Mouse (Mus musculus) gastrocnemius, postnatal 36 days (tissue): ENCODE data around the gene Cntn2. TPM values are rescaled to one million over a fixed set of nuclear protein-coding genes. Genes with fewer than 3 reads are reported as not detected.

Source experiments
- DNase-seq, 2 experiments: peaks; one replicate each; pipeline ENCODE4 v3.0.0; 2022
- intact Hi-C: fragments of 180-260 bp; cut with DNase I; formaldehyde crosslinking; loops from one replicate; pipeline ENCODE4 v1.15.1; 2025
- long read RNA-seq, 2 experiments: library from polyadenylated mRNA; stranded (forward); transcript quantifications; one replicate each; pipeline ENCODE4 v2.0.0; 2021
- total RNA-seq, 2 experiments: library from RNA; stranded (reverse); gene quantifications; 2 replicates each; pipeline ENCODE4 v1.2.3; 2021

The Cntn2 gene
- not detected for total RNA-seq
- long read RNA-seq, experiment 1, result 0 reads
- long read RNA-seq, experiment 2, result 0 reads

DNA sequence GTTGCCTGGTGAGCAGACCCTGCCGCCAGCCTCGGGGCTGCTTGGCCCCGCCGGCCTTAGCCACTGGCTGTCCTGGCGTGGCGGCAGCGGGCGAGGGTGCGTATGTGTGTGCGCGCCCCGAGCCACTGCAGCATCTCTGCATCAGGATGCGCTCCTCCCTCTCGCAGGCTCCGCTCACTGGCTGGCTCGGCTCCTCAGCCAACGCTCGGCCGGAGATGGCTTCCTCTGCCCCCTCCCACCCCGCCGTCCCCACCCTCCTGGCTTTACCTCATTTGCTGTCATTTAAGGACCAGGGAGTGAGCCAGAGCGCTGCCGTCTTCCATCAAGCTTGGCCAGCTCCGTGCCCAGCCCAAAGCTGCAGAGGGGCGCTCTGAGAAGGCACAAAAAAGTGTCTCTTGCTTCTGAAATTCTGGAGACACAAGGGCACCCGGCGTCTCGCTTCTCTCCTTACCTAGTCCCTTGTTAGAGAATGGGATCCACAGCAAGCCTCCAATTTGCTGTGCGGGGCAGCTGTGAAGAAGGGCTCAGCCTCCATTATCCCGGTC lies at the start of gene Cntn2:
Gene Cntn2, minus strand, starts transcription at position 495 of the 545 bp plus-strand sequence.
- intact Hi-C loops, result no loop called here
- no peak for DNase-seq

DNA sequence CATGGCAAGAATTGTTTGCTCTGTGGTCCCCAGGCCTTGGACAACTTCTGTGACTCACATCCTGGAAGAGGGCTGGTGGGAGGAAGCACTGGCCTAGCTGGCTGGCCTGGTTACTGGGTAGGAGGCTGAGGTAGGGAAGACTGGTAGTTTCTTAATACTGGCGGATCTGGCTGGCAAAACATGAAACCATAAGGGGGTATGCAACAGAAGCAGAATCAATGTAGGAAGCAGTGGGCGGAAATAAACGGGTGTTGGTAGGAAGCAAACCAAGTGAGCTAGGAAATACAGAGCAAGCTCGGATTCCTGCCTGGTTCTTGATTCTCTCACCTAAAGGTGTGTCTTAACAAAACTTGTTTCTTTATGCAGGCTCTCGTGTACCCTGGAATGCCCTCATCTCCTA lies 49.1 kb upstream of the Cntn2 start:
- intact Hi-C loops, result no loop called here
- no peak for DNase-seq

DNA sequence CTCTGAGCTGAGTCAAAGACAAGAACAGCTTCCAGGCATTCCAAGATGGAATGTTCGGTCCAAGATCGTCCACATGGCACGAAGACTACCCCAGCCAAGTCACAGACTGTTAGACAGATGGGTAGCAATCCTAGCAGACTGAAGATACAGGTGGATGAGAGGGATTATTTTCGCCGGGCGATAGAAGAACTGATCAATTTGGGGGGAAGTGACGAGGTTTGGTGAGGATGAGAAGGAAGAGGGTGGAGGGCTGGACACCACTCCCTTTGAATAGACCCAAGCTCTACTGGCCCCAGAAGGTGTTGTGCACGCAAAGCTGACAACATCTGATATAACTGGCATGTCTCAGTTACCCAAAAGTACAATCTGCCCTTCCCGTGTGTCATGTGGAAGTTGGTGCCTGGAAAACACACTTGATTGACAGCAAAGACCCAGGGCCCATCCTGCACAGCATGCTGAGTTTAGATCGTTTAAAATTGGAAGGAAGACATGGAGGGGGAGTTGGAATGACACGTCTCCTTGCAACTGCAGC lies 48.4 kb upstream of the Cntn2 start:
- intact Hi-C loops, result no loop called here
- no peak for DNase-seq

DNA sequence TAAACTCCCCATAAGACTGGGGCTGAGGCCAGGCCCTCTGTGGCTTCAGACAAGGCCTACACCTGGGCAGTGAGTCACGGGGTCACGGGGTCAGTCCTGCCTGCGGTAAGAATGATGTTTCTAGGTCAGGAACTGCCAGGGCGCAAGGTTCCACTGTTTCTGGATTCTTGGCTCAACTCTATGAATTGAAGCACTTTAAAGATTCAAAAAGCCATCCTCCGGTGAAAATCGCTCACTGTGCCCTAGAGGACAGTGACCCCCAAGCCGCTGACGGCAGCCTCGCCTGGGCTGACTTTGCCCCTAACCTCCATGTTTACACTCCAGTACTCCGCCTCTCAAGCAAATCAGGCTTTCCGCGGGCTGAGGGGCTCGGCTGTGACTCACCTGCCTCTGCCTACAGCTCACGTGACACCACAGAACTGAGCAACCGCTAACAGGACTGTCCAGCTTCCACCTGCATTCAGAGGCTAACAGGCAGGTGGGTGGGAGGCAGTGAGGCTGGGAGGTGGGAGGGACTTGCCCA lies 43.7 kb upstream of the Cntn2 start:
- DNase-seq, result no peak
- intact Hi-C loops, result no loop called here

DNA sequence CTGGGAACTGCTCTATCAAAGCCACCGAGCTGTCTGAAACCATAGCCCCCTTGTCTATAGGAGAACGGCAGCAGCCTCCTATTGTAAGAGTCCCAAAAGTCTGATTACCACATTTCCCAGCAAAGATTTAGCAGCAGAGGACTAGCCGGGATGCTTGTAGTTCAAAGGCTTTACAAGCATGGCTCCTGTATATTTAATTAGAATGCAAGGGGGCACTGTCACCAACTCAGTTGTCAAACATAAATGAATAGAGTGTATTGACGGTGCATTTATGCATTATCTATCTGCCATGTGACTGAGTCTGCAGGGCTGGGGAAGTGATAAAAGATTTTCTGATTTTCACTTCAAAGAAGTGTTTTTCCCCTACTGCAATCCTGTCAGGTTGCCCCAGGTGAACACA lies 42.3 kb upstream of the Cntn2 start:
- intact Hi-C loops, result no loop called here
- DNase-seq, result no peak

DNA sequence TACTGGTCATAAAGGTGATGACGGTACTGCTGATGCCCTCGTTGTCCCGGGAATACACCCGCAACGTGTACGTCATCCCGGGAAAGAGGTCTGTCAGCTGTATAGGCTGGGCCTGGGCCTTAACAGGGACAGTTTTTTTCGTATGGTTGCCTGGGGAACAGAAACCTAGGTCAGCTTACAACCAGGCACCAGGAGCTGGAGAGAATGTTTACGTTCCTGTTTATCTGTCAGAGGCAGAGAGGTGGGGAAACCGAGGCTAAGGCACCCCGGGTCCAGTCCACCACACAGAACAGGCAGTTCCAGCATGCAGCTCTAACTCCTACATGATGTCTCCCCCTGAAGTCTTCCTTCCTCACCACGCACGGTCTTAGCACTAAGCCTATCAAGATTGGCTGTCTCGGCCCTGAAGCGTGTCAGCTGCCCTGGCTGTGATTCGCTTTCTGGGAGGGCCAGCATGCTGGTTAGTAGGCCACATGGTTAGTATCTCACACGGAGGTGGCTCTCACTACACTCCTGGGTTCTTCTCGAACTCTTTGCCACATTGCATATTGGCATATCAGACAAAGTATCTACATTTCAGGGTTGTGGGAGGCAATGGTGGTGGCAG lies 40.0 kb upstream of the Cntn2 start:
- intact Hi-C loops, result no loop called here
- DNase-seq, result no peak

DNA sequence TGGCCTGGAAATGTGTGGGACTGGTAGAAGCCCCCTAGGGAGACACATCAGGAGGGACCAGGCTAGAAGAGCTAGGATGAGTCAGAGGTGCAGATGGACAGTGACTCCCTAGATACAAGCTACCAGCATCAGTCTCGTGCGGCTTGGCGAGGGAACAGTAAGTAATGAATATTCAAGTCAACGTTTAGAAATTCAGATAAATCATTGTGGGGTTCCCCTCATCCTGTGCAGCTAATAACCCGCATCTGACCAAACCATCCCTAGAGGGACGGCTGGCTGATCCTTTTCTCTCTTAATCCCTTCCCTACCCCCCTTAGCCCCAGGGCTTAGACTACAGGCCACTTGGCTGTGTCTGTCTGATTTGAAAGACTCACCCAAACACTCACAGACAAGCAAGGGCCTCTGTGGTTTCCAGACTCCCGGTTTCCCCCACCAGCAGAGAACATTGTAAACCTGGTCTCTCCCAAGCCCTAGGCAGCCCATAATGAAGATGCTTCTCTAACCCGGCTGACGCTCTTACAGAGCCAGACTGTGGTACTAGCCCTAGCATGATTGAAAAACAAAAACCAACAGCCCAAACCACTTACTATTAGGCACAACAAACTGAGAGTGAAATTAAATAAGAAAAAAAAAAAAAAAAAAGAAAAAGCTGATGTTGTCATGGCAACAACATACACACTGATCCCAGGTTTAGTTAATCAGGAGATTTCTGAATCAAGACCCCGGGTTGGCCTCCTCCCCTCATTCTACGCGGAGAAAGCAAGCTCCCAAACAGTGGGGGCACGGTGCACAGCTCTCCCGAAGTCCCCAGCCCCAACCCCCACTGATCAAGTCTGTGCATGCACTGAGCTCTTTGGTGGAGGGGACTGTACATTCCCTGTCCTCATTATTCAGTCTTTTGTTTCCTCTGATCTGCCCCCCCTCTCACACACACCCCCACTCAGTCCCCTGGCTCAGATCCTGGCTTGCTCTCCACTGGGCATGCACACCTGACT lies 39.1 kb upstream of the Cntn2 start:
- no peak for DNase-seq
- intact Hi-C loops, result no loop called here

DNA sequence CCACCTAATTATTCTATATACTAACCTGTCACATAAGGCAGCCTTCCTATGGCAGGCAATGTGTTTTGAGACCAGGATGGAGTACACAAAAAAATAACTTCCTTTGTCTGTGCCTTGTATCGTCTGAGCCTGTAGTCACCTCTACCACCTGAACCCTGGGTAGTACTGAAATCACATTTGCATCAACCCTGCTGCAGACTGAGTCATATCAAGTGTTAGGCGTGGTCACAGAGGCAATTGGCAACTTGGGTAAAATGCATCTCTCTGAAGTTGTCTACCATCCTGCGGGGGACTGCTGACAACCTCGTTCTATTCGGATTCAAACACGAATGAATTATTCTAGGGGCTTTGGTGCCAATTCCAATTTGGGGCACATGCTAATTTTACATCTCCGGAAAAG lies 37.0 kb upstream of the Cntn2 start:
- DNase-seq, result no peak
- intact Hi-C loops, result no loop called here

DNA sequence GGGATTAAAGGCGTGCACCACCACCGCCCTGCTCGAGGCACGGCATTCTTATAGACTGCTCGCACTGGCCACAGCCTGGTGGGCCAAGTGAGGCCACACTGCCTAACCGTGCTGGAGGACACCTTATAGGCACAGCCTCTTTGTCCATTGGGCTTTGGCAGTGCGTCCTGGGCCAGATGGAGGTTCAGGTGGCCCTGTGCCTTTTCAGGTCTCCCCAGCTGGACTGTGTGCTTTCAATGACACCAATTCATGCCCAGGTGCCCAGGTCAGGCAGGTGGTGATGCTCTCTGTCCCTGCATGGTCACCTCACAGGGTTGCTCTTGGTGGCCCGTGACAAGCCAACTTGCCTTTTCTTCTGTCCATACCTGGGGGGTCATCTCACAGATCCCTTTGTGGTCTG lies 33.8 kb upstream of the Cntn2 start:
- intact Hi-C loops, result no loop called here
- no peak for DNase-seq

DNA sequence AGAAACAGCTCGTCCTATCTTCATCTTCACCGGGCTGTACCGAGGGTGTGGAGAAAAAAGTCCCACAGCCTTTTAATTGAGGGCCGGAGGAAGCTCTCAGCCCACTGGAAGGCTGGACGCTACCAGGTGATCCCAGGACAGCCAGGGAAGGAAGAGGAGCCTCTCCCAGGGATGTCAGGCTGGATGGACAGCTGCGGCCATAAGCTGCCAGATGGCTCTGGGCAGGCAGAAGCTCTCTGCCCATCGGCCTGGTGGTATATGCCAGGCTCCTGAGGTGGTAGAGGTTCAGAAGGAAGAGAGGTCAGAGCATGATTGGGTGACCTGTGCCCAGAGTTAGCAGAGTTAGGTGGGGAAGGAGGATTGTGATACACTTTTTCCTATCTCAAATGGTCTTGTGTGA lies 29.8 kb upstream of the Cntn2 start:
- intact Hi-C loops, result no loop called here
- no peak for DNase-seq

DNA sequence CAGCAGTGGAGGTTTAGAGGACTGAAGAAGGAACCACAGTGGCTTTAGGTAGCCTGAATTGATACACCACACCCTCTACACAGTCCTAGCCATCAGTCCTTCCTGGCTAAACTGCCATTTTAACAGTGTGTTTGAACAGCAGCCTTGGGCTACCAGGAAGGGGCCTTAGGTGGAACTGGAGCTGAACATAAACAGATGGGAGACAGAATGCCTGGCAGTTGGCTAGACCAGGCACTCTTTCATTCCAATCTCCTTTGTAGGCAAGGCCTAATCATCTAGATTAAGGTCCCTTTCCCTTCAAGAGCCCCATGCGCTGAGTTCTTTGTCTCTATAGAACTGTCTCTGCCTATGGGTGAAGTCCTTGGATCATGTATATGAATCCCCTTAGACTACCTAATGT lies 28.6 kb upstream of the Cntn2 start:
- intact Hi-C loops, result no loop called here
- DNase-seq, result no peak

DNA sequence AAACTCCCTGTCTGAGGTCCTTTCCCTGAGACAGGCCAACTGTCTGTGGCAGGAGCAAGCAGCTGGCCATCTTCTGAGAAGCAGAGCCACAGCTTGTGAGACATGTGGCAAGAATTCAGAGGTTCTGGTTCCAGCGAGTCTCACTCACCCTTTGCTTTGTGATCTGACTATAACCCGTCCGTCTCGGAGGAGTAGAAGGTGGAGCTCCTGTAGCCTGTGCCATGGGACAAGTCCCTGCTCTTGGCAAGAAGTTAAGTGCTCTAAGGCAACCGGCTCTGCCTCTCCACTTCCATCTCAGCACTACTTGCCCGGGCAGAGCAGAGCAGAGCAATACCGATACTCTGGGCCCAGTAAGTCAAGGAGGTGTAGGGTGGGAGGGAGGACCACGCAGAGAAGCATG lies 27.9 kb upstream of the Cntn2 start:
- intact Hi-C loops, result no loop called here

DNA sequence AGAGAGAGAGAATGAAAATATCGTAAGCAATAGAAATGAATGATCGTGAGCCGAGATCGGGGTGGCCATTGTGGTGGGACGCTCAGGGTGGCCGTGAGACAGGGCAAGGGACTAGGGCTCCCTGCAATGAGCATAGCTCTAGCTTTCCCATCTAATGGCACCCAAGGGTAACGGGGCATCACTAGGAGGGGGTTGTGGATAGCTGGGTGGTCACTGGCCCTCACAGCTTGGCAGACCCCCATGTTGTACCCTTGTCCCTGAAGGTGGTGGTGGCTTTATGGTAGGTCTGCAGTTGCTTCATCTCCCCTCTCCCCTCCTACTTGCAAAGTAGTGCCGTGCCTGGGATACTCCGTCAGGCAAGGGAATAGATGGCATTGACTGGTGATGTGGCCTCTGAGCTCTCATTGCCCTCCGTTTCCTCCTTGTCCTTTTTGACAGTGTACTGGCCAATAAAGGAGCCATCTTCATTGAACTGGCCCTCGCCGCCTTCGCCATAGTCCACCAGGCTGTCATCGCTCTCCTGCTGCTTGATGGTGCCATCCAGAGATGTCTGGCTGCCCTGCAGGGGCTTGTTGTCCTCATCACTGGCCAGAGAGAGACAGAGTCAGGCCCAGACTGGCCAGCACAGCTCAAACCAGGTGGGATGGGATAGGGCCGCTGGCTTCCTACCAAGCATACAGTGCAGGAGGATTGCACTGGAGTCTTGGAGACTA lies 27.2 kb upstream of the Cntn2 start:
- no peak for DNase-seq
- intact Hi-C loops, result no loop called here

More for the DNA sequence above, 27.9 kb upstream of the Cntn2 start:
- DNase-seq, result no peak

DNA sequence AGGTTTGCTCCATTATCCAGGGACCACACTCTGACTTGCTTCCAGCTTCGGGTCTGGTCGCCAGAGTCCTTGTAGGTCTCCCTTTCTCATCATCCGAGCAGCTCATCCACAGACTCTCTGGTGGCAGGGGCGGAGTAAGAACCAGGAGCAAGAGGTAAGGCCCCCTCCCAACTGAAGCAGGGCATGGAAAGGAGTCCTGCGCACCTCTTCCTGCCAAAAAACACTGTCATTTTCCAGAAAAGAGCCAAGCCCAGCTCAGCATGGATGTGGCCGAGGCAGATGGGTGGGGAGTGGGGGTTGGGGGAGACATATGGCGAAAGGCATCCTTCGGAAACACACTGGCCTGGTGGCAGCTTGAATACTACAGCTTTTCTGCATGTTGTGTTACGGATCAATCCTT lies 26.5 kb upstream of the Cntn2 start:
- intact Hi-C loops, result no loop called here
- no peak for DNase-seq

DNA sequence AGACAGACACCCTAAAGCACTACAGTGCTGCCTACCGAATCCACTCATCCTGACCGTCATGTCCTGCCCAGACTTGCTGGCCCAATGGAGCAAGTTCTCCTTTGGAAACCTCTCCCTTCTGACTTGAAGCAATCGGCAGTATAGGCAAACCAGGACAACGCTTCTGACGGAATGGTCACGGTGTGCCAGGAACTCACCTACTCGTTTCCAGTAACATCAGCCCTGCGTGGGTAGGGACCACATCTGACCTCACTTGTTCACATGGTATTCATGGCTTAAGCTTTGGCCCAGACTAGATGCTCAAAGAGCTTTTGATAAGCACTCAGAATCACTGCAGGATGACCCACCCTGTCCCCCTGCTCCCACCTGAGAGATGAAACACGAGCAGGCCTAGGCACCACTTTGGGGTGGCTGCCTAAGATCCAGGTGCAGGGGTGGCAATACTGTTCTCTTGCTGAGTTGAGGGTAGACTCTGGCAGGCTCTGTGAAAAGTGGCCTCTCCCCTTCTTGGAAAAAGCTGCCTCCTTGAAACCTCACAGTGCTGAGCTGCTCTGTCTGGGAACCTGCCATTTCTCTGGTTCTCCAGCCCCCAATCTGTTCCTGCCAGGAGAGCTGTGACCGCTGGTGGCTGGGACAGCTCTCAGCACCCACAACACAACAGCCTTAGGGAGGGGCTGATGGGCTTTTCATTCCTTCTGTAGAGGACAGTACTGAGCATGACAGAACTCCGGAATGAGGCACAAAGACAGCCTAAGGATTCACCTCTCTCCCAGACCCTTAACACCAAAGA lies 24.5 kb upstream of the Cntn2 start:
- DNase-seq, result no peak
- intact Hi-C loops, result no loop called here

DNA sequence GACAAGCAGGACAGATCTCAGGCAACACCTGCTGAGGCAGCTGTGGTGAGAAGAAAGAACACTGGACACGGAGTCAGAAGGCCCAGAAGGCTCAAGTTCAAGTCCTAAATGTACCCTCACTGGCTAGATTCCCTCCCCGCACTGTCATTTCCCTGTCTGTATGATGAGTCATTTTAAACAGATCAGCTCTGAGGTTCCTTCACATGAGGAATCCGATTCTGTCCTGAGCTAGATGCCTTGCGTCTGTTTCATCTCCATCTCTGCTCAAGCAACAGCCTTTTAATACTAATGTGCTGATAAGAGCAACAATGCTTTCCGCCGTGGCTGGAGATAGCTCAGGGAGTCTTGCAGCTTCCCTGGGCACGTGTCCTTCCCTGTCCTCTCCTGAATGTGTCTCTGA lies 22.7 kb upstream of the Cntn2 start:
- intact Hi-C loops, result no loop called here
- no peak for DNase-seq

DNA sequence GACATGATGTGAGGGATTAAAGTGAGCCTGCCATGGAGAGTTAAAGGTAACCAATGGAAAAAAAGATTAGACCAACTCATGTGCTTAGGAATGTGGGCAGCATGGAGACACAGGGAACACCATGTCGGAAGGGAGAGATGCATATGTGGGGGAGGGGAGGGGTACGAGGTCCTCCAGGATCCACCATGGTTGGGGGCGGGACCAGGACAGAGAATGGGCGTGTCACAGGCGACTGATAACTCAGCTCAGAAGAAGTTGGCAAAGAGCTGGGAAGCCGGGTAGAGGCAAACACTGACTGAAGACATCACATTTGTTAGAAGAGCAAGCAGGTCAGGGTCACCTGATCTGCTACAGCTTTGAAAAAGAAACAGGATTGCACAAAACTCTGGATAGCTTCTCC lies 21.9 kb upstream of the Cntn2 start:
- intact Hi-C loops, result no loop called here

DNA sequence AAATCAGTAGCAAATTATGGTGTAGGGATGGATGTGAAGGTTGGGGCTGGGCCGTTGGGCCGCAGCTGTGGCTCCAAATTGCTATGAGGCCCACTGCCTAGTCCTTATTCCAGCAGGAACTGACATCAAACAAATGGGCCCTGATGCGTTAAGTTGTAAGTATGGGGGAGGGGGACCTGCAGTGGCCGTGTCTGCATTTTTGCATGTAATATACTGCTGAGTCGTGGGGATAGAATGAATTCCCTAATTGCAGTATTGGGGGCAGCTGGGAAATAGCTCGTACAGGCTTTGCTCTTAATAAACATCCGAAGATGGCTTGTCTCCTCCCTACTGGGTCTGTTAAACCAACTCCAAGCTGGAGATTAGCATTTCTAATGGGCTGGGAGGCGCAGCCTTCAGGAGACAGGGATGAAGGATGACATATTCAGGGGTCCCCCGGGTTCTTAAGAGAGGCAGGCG lies 19.3 kb upstream of the Cntn2 start:
- intact Hi-C loops, result no loop called here
- DNase-seq, result no peak

More for the DNA sequence above, 21.9 kb upstream of the Cntn2 start:
- no peak for DNase-seq

DNA sequence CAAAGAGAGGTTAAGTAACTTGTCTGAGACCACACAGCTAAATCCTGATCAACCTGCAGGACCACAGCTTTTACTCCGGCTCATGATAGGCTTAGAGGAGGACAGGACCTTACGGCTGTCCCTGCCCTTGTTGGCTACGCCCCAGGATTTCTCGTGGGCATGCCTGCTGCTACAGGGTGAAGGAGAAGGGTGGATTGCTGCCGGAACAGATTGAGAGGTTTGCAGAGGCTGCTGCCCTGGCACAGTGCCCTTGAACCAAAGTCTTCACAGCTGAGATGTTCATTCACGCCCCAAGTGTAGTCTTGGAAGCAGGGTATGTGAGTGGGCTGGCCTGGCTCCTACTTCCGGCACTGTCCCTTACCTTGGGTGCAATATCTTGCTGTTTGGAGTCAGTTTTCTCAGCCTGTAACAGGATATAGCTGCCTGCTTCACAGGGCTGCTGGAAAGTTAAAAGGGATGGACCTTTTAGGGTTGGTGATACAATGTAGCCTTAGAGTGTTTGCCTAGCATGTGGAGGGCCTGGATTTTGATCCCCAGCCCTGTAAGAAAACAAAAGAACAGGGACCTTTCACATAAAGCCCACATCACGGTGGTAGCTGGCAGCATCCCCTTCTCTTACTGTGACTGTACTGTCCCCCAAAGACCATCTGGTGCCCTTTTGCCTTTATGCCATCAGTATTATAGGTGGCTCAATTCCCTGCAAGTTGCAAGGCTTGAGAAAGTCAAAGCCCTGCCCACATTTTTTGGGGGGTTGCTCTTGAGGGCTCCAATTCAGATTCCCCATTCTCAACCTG lies 18.0 kb upstream of the Cntn2 start:
- no peak for DNase-seq
- intact Hi-C loops, result no loop called here
